Mouse (Mus musculus): ENCODE measurements at regions not wholly inside any gene's neighbourhood (a gene's known extent, or its start where the extent isn't known, plus 50 kb on each side); places are given as distances from the start of the nearest gene placed in this dataset.
"Not testable (repeated sequence)": the region's sequence is repeated elsewhere in the genome, so short reads cannot be mapped to it uniquely, and the experiment has no call there.

DNA sequence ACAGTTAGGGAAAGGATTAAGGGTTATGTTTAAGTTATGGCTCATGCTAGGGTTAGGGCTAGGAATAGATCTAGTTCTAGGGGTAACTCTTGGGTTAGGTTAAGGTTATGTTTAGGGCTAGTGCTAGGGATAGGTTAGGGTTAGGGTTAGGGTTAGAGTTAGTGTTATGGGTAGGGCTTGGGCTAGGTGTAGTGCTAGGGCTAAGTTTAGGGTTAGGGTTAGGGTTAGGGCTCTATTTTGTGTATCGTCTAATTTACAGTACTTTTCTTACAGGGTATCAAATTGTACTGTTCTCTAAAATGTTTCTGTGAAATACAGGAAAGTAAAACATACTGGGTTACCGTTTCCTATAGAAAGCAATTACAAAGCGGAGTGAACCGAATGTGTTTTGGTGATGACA lies 64.8 kb downstream of the Ptchd3 start:
- 95% methylated on average over 4 of the region's 4 CpGs for WGBS
- DNase-seq (ENCODE audit: low spot score): no peak
- H3K9me3 ChIP-seq (ENCODE audit: control insufficient read depth, low read length): no peaks in the 10 kb centered on the region
- H3K27ac ChIP-seq (ENCODE audit: low read depth, low read length): no peak overlapping the region
- H3K4me2 ChIP-seq (ENCODE audit: low read depth, low read length, severe bottlenecking): no peak overlapping the region
- H3K9ac ChIP-seq (ENCODE audit: low read length): no peak overlapping the region
- ATAC-seq (replicated peaks; ENCODE audit: low FRiP score): no peak
- no peaks in the 10 kb centered on the region for H3K36me3 ChIP-seq (ENCODE audit: control insufficient read depth, insufficient read depth, low read length)
- H3K27me3 ChIP-seq (ENCODE audit: control insufficient read depth, insufficient read depth, low read length): no peaks in the 10 kb centered on the region
- no peak overlapping the region for H3K4me3 ChIP-seq (ENCODE audit: low read depth, low read length)
- no peaks in the 10 kb centered on the region for H3K4me1 ChIP-seq (replicated peaks; ENCODE audit: control insufficient read depth, insufficient read depth, low read length)

DNA sequence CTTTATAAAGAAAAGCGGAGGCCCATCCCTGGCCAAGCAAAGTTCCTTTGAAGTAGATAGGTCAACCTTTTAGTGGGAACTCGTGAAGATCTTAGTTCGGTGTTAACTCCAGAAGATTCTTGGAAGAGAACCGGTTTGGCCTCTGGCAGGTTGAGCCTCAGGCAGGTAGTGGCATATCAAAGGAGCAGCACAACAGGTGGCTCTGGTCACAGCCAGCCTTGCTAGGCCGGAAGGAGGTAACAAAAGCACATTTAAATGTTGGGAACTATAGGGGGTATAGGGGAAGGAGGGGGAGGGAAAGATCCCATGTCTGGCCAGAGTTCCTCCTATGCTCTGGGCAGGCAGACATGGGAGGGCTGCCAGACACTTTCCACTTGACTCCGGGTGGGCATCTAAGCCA lies 74.3 kb downstream of the Ptchd3 start:
- not testable (repeated sequence) for H3K27me3 ChIP-seq (ENCODE audit: control insufficient read depth, insufficient read depth, low read length); ATAC-seq (replicated peaks; ENCODE audit: low FRiP score); H3K36me3 ChIP-seq (ENCODE audit: control insufficient read depth, insufficient read depth, low read length); H3K9me3 ChIP-seq (ENCODE audit: control insufficient read depth, low read length); H3K9ac ChIP-seq (ENCODE audit: low read length); H3K4me2 ChIP-seq (ENCODE audit: low read depth, low read length, severe bottlenecking); H3K4me1 ChIP-seq (replicated peaks; ENCODE audit: control insufficient read depth, insufficient read depth, low read length); DNase-seq (ENCODE audit: low spot score); H3K27ac ChIP-seq (ENCODE audit: low read depth, low read length); H3K4me3 ChIP-seq (ENCODE audit: low read depth, low read length)
- 78% methylated on average over 6 of the region's 6 CpGs for WGBS

DNA sequence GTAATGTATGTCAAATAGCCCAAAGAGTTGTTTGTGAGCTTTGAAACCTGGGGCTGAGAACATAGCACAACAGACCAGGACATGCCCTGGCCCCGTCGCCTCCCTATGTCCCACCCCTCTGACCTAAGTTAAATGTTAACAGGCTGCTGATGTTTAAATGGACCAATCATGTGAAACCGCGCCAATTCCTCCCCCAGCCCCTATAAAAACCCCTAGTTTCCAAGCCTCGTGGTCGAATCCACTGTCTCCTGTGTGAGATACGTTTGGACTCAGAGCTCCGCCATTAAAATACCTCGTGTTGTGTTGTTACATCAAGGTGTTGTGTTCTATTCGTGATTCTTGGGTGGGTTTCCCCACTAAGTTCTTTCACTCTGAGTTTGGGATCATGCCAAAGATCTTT lies 94.6 kb downstream of the Ptchd3 start:
- H3K9ac ChIP-seq (ENCODE audit: low read length); H3K4me1 ChIP-seq (replicated peaks; ENCODE audit: control insufficient read depth, insufficient read depth, low read length); DNase-seq (ENCODE audit: low spot score); H3K27ac ChIP-seq (ENCODE audit: low read depth, low read length); H3K36me3 ChIP-seq (ENCODE audit: control insufficient read depth, insufficient read depth, low read length); H3K27me3 ChIP-seq (ENCODE audit: control insufficient read depth, insufficient read depth, low read length); H3K4me3 ChIP-seq (ENCODE audit: low read depth, low read length); H3K9me3 ChIP-seq (ENCODE audit: control insufficient read depth, low read length); ATAC-seq (replicated peaks; ENCODE audit: low FRiP score): not testable (repeated sequence)
- peak overlapping the region; percentile 18; the same call in 1 of the 2 replicates for H3K4me2 ChIP-seq (ENCODE audit: low read depth, low read length, severe bottlenecking)
- WGBS: 89% methylated on average over 10 of the region's 10 CpGs

DNA sequence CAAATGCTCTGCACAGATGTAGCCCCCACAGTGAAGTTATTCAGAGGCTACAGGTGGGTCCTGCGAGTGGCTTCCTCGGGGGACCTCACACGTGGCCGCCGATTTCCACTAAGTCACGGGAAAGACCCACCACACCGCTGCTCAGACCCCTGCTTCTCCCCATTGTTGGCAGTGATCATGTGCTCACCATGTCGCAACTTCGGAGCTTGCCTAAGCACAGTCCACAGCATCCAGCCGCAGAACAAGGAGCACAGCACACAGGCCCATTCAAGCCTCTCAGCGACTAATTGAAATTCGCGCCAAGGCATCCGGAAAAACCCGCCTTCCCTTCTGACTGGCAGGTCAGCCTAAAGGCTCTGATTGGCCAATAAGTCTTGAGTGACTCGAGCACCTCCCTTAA lies 95.0 kb downstream of the Ptchd3 start:
- not testable (repeated sequence) for H3K27ac ChIP-seq (ENCODE audit: low read depth, low read length); H3K27me3 ChIP-seq (ENCODE audit: control insufficient read depth, insufficient read depth, low read length)

DNA sequence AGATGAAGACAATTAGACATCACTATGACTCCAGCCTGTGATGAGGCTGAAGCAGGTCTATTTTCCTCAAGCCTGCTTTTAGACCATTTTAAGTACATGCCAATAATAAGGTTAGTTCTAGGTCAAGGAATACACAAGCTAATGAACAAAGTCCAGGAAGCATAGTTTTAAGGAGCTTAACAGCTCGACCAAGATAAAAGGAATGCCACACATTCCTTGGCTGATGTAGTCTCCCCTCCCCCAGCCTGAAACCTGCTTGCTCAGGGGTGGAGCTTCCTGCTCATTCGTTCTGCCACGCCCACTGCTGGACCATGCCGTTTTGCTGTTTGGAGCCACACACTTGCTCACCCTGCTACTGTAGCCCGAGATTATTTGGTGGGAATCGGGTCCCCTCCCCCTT lies 121.7 kb downstream of the Ptchd3 start:
- not testable (repeated sequence) for DNase-seq (ENCODE audit: low spot score); H3K4me3 ChIP-seq (ENCODE audit: low read depth, low read length); H3K9ac ChIP-seq (ENCODE audit: low read length); H3K4me2 ChIP-seq (ENCODE audit: low read depth, low read length, severe bottlenecking); H3K9me3 ChIP-seq (ENCODE audit: control insufficient read depth, low read length); H3K4me1 ChIP-seq (replicated peaks; ENCODE audit: control insufficient read depth, insufficient read depth, low read length); H3K27me3 ChIP-seq (ENCODE audit: control insufficient read depth, insufficient read depth, low read length); H3K27ac ChIP-seq (ENCODE audit: low read depth, low read length); ATAC-seq (replicated peaks; ENCODE audit: low FRiP score); H3K36me3 ChIP-seq (ENCODE audit: control insufficient read depth, insufficient read depth, low read length)
- WGBS: 77% methylated on average over 6 of the region's 6 CpGs

More for the DNA sequence above, 95.0 kb downstream of the Ptchd3 start:
- not testable (repeated sequence) for H3K36me3 ChIP-seq (ENCODE audit: control insufficient read depth, insufficient read depth, low read length); H3K4me3 ChIP-seq (ENCODE audit: low read depth, low read length); H3K9me3 ChIP-seq (ENCODE audit: control insufficient read depth, low read length); H3K4me1 ChIP-seq (replicated peaks; ENCODE audit: control insufficient read depth, insufficient read depth, low read length); H3K9ac ChIP-seq (ENCODE audit: low read length)
- 42% methylated on average over 15 of the region's 16 CpGs for WGBS
- peak overlapping the region; percentile 18; the same call in 1 of the 2 replicates for H3K4me2 ChIP-seq (ENCODE audit: low read depth, low read length, severe bottlenecking)
- peak; percentile 54 for DNase-seq (ENCODE audit: low spot score)
- ATAC-seq (replicated peaks; ENCODE audit: low FRiP score): peak; percentile 58; the same call in 1 of the 2 replicates

DNA sequence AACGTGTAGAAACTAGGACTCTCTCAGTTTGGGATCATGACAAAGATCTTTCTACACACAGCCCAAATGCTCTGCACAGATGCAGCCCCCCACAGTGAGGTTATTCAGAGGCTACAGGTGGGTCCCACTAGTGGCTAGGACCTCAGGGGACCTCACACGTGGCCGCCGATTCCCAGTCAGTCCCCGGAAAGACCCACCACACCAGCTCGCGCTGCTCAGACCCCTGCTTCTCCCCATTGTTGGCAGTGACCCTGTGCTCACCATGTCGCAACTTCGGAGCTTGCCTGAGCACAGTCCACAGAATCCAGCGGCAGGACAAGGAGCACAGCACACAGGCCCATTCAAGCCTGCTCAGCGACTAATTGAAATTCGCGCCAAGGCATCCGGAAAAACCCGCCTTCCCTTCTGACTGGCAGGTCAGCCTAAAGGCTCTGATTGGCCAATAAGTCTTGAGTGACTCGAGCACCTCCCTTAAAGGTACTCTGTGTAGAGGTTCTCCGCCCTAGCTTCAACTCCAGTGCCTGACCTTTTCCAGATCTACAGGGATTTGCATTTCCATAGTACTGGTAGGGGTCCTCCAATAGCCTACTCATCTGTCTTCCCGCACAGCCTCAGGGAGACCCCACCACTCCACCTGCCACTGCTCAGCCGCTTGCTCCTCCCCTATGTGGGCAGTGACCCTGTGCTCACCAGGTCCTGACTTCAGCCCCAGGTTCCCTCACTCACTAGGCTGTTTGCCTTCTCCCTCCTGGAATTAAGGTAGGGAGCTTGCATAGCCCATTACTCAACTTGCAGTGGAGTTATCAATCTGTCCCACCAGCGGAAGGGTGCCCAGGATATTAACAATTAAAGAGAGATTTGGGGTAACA lies 126.6 kb downstream of the Ptchd3 start:
- Histone ChIP-seq H3K9ac (ENCODE audit: low read length) (peak overlapping the region; percentile 32; the same call in 1 of the 2 replicates), H3K4me2 (ENCODE audit: low read depth, low read length, severe bottlenecking) (peak overlapping the region; percentile 40; the same call in 1 of the 2 replicates), H3K4me3 (ENCODE audit: low read depth, low read length) (peak overlapping the region; percentile 27)
- H3K36me3 ChIP-seq (ENCODE audit: control insufficient read depth, insufficient read depth, low read length); H3K9me3 ChIP-seq (ENCODE audit: control insufficient read depth, low read length); H3K4me1 ChIP-seq (replicated peaks; ENCODE audit: control insufficient read depth, insufficient read depth, low read length); ATAC-seq (replicated peaks; ENCODE audit: low FRiP score); H3K27ac ChIP-seq (ENCODE audit: low read depth, low read length); H3K27me3 ChIP-seq (ENCODE audit: control insufficient read depth, insufficient read depth, low read length): not testable (repeated sequence)
- WGBS: 10% methylated on average over 19 of the region's 20 CpGs
- DNase-seq (ENCODE audit: low spot score): peak; percentile 51

DNA sequence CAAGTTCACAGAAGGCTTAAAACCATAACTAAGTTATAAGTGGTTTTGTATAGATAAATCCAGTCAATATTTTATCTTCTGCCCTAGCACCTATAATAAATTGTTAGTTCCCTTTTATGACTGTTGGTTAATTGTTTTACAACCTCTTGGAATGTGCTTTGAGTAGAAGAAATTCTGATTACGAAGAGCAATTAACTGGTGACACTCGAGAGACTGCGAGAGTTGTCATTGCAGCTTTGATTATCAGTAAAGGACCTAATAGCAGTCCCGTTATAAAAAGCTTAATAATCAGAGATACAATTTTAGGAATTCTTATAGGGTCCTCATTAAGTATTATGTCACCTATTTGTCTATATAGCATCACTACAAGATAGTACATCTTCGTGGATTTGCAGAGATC lies 128.7 kb downstream of the Ptchd3 start:
- not testable (repeated sequence) for DNase-seq (ENCODE audit: low spot score); H3K27ac ChIP-seq (ENCODE audit: low read depth, low read length); H3K4me3 ChIP-seq (ENCODE audit: low read depth, low read length); H3K36me3 ChIP-seq (ENCODE audit: control insufficient read depth, insufficient read depth, low read length); H3K27me3 ChIP-seq (ENCODE audit: control insufficient read depth, insufficient read depth, low read length); H3K4me1 ChIP-seq (replicated peaks; ENCODE audit: control insufficient read depth, insufficient read depth, low read length); H3K4me2 ChIP-seq (ENCODE audit: low read depth, low read length, severe bottlenecking); H3K9ac ChIP-seq (ENCODE audit: low read length); H3K9me3 ChIP-seq (ENCODE audit: control insufficient read depth, low read length); ATAC-seq (replicated peaks; ENCODE audit: low FRiP score)
- 92% methylated on average over 5 of the region's 5 CpGs for WGBS

DNA sequence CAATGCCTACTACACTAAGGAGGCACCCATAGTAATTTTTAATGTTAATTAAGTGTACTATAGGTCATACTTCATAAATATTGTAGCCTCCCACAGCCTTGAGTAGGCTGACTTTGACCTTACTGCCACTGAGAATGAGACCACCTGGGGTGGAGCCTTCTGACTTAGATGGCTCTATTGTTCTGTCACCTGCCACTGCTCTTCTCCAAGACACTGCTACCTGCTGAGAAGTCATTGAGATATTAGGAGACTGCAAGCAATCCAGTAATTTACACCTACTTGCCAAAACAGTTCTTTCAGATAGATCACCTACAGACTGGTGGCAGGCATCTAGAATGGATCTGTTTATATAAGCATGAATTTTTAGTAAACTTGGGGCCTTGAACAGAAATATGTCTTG lies 134.1 kb downstream of the Ptchd3 start:
- not testable (repeated sequence) for DNase-seq (ENCODE audit: low spot score); H3K27me3 ChIP-seq (ENCODE audit: control insufficient read depth, insufficient read depth, low read length); H3K9me3 ChIP-seq (ENCODE audit: control insufficient read depth, low read length); H3K27ac ChIP-seq (ENCODE audit: low read depth, low read length); H3K36me3 ChIP-seq (ENCODE audit: control insufficient read depth, insufficient read depth, low read length); H3K4me2 ChIP-seq (ENCODE audit: low read depth, low read length, severe bottlenecking); ATAC-seq (replicated peaks; ENCODE audit: low FRiP score); H3K4me1 ChIP-seq (replicated peaks; ENCODE audit: control insufficient read depth, insufficient read depth, low read length); H3K9ac ChIP-seq (ENCODE audit: low read length); H3K4me3 ChIP-seq (ENCODE audit: low read depth, low read length)

DNA sequence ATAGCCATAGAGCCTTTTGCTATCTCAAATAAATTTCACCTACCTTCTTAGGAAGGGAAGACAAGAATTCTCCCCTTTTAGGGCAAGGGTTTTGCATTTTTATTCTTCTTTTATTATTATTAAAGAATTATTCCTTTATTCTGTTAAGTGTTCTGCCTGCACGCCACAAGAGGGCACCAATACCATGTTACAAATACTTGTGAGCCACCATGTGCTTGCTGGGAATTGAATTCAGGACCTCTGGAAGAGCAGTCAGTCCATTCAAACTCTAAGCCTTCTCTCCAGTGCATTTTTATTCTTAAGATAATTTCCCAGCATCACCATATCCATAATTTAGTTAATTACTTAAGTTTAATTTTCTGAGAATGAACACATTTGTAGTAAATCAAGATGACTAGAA lies 135.9 kb downstream of the Ptchd3 start:
- H3K9ac ChIP-seq (ENCODE audit: low read length); H3K4me2 ChIP-seq (ENCODE audit: low read depth, low read length, severe bottlenecking); H3K27ac ChIP-seq (ENCODE audit: low read depth, low read length); H3K36me3 ChIP-seq (ENCODE audit: control insufficient read depth, insufficient read depth, low read length); DNase-seq (ENCODE audit: low spot score); H3K4me3 ChIP-seq (ENCODE audit: low read depth, low read length); H3K27me3 ChIP-seq (ENCODE audit: control insufficient read depth, insufficient read depth, low read length); H3K9me3 ChIP-seq (ENCODE audit: control insufficient read depth, low read length); ATAC-seq (replicated peaks; ENCODE audit: low FRiP score); H3K4me1 ChIP-seq (replicated peaks; ENCODE audit: control insufficient read depth, insufficient read depth, low read length): not testable (repeated sequence)
- WGBS: 3% methylated on average over 1 of the region's 1 CpGs

Data from forebrain, embryonic 11.5 days (tissue).